Mouse (Mus musculus): ENCODE results near the gene Thnsl2. TPM values are rescaled to one million over a fixed set of nuclear protein-coding genes. Genes with fewer than 3 reads are reported as not detected.

Gene Thnsl2
- 4.5 and 5.5 TPM in 2 replicates for polyA plus RNA-seq (2014; fragmentation: Nextera tagmentation; extraction: Ambion mirVana)

- ATAC-seq (ENCODE audit: low FRiP score) (peak; percentile 91), DNase-seq (ENCODE audit: low spot score) (peak; percentile 66)
- under 1% methylated on average over 32 of the region's 32 CpGs for WGBS
- Histone ChIP-seq H3K4me2 (replicated peaks) (peak within 1 kb of the TSS; percentile 94), H3K36me3 (replicated peaks; ENCODE audit: control insufficient read depth, insufficient read depth) (no peaks in the 10 kb centered on the region), H3K27ac (peak within 1 kb of the TSS; percentile 79), H3K4me1 (replicated peaks; ENCODE audit: control insufficient read depth, insufficient read depth, low read length) (0 out of 2 replicates have a peak, but pooled peaks cover 5% of the 10 kb centered on the region), H3K9ac (peak within 1 kb of the TSS; percentile 84), H3K4me3 (replicated peaks; ENCODE audit: low read length) (peak within 1 kb of the TSS; percentile 67), H3K27me3 (ENCODE audit: control insufficient read depth, insufficient read depth, low read length) (no peaks in the 10 kb centered on the region), H3K9me3 (ENCODE audit: control insufficient read depth, low read length) (no peaks in the 10 kb centered on the region)
Measured at GRCm38 (mm10) chr6:71143894-71144455, at the start of gene Thnsl2. Gene Thnsl2 (minus strand): TSS chr6:71144439.

- Histone ChIP-seq H3K36me3 (replicated peaks; ENCODE audit: control insufficient read depth, insufficient read depth) (no peaks in the 10 kb centered on the region), H3K27me3 (ENCODE audit: control insufficient read depth, insufficient read depth, low read length) (no peaks in the 10 kb centered on the region), H3K9me3 (ENCODE audit: control insufficient read depth, low read length) (no peaks in the 10 kb centered on the region), H3K27ac (no peak overlapping the region), H3K4me3 (replicated peaks; ENCODE audit: low read length) (no peak overlapping the region), H3K4me1 (replicated peaks; ENCODE audit: control insufficient read depth, insufficient read depth, low read length) (no peaks in the 10 kb centered on the region), H3K9ac (no peak overlapping the region), H3K4me2 (replicated peaks) (no peak overlapping the region)
- ATAC-seq (ENCODE audit: low FRiP score): no peak
- WGBS: 77% methylated on average over 6 of the region's 6 CpGs
- DNase-seq (ENCODE audit: low spot score): no peak
Measured at GRCm38 (mm10) chr6:71193151-71193740, 49.0 kb upstream of the Thnsl2 start.

- no peak overlapping the region for H3K27ac ChIP-seq
- DNase-seq (ENCODE audit: low spot score) (no peak), ATAC-seq (ENCODE audit: low FRiP score) (no peak)
- no peaks in the 10 kb centered on the region for H3K9me3 ChIP-seq (ENCODE audit: control insufficient read depth, low read length)
- H3K27me3 ChIP-seq (ENCODE audit: control insufficient read depth, insufficient read depth, low read length): no peaks in the 10 kb centered on the region
- WGBS: 89% methylated on average over 2 of the region's 2 CpGs
- no peak overlapping the region for H3K4me2 ChIP-seq (replicated peaks)
- no peaks in the 10 kb centered on the region for H3K4me1 ChIP-seq (replicated peaks; ENCODE audit: control insufficient read depth, insufficient read depth, low read length)
- no peak overlapping the region for H3K9ac ChIP-seq
- no peaks in the 10 kb centered on the region for H3K36me3 ChIP-seq (replicated peaks; ENCODE audit: control insufficient read depth, insufficient read depth)
- H3K4me3 ChIP-seq (replicated peaks; ENCODE audit: low read length): no peak overlapping the region
Measured at GRCm38 (mm10) chr6:71190501-71190900, 46.3 kb upstream of the Thnsl2 start.

GRCm38 (mm10) chr6:71189578-71189977, 45.3 kb upstream of the Thnsl2 start:
- Histone ChIP-seq H3K4me3 (replicated peaks; ENCODE audit: low read length) (no peak overlapping the region), H3K4me1 (replicated peaks; ENCODE audit: control insufficient read depth, insufficient read depth, low read length) (no peaks in the 10 kb centered on the region), H3K27ac (no peak overlapping the region), H3K27me3 (ENCODE audit: control insufficient read depth, insufficient read depth, low read length) (no peaks in the 10 kb centered on the region), H3K36me3 (replicated peaks; ENCODE audit: control insufficient read depth, insufficient read depth) (no peaks in the 10 kb centered on the region), H3K9me3 (ENCODE audit: control insufficient read depth, low read length) (no peaks in the 10 kb centered on the region), H3K4me2 (replicated peaks) (no peak overlapping the region), H3K9ac (no peak overlapping the region)
- ATAC-seq (ENCODE audit: low FRiP score) (no peak), DNase-seq (ENCODE audit: low spot score) (no peak)
- WGBS: 79% methylated on average over 1 of the region's 1 CpGs

- no peak overlapping the region for H3K27ac ChIP-seq
- H3K4me1 ChIP-seq (replicated peaks; ENCODE audit: control insufficient read depth, insufficient read depth, low read length): no peaks in the 10 kb centered on the region
- WGBS: 81% methylated on average over 7 of the region's 7 CpGs
- no peak overlapping the region for H3K4me3 ChIP-seq (replicated peaks; ENCODE audit: low read length)
- no peaks in the 10 kb centered on the region for H3K36me3 ChIP-seq (replicated peaks; ENCODE audit: control insufficient read depth, insufficient read depth)
- no peak for DNase-seq (ENCODE audit: low spot score)
- no peak overlapping the region for H3K4me2 ChIP-seq (replicated peaks)
- ATAC-seq (ENCODE audit: low FRiP score): no peak
- H3K9ac ChIP-seq: no peak overlapping the region
- no peaks in the 10 kb centered on the region for H3K27me3 ChIP-seq (ENCODE audit: control insufficient read depth, insufficient read depth, low read length)
- no peaks in the 10 kb centered on the region for H3K9me3 ChIP-seq (ENCODE audit: control insufficient read depth, low read length)
Measured at GRCm38 (mm10) chr6:71184941-71185604, 40.8 kb upstream of the Thnsl2 start.

- Histone ChIP-seq H3K9me3 (ENCODE audit: control insufficient read depth, low read length) (no peaks in the 10 kb centered on the region), H3K4me3 (replicated peaks; ENCODE audit: low read length) (no peak overlapping the region), H3K27ac (no peak overlapping the region), H3K27me3 (ENCODE audit: control insufficient read depth, insufficient read depth, low read length) (no peaks in the 10 kb centered on the region), H3K4me2 (replicated peaks) (no peak overlapping the region), H3K4me1 (replicated peaks; ENCODE audit: control insufficient read depth, insufficient read depth, low read length) (no peaks in the 10 kb centered on the region), H3K9ac (no peak overlapping the region), H3K36me3 (replicated peaks; ENCODE audit: control insufficient read depth, insufficient read depth) (no peaks in the 10 kb centered on the region)
- DNase-seq (ENCODE audit: low spot score) (no peak), ATAC-seq (ENCODE audit: low FRiP score) (no peak)
- 90% methylated on average over 1 of the region's 1 CpGs for WGBS
Measured at GRCm38 (mm10) chr6:71180596-71180995, 36.4 kb upstream of the Thnsl2 start.

- no peak overlapping the region for H3K4me3 ChIP-seq (replicated peaks; ENCODE audit: low read length)
- ATAC-seq (ENCODE audit: low FRiP score) (no peak), DNase-seq (ENCODE audit: low spot score) (no peak)
- no peaks in the 10 kb centered on the region for H3K36me3 ChIP-seq (replicated peaks; ENCODE audit: control insufficient read depth, insufficient read depth)
- H3K4me2 ChIP-seq (replicated peaks): no peak overlapping the region
- H3K27me3 ChIP-seq (ENCODE audit: control insufficient read depth, insufficient read depth, low read length): no peaks in the 10 kb centered on the region
- H3K27ac ChIP-seq: no peak overlapping the region
- WGBS: 91% methylated on average over 10 of the region's 10 CpGs
- H3K4me1 ChIP-seq (replicated peaks; ENCODE audit: control insufficient read depth, insufficient read depth, low read length): no peaks in the 10 kb centered on the region
- no peaks in the 10 kb centered on the region for H3K9me3 ChIP-seq (ENCODE audit: control insufficient read depth, low read length)
- H3K9ac ChIP-seq: no peak overlapping the region
Measured at GRCm38 (mm10) chr6:71172812-71173580, 28.8 kb upstream of the Thnsl2 start.

GRCm38 (mm10) chr6:71166551-71167169, 22.4 kb upstream of the Thnsl2 start:
- no peak overlapping the region for H3K4me3 ChIP-seq (replicated peaks; ENCODE audit: low read length)
- H3K9me3 ChIP-seq (ENCODE audit: control insufficient read depth, low read length): no peaks in the 10 kb centered on the region
- DNase-seq (ENCODE audit: low spot score) (peak; percentile 69), ATAC-seq (ENCODE audit: low FRiP score) (no peak)
- H3K27me3 ChIP-seq (ENCODE audit: control insufficient read depth, insufficient read depth, low read length): no peaks in the 10 kb centered on the region
- no peaks in the 10 kb centered on the region for H3K4me1 ChIP-seq (replicated peaks; ENCODE audit: control insufficient read depth, insufficient read depth, low read length)
- no peak overlapping the region for H3K4me2 ChIP-seq (replicated peaks)
- 56% methylated on average over 6 of the region's 6 CpGs for WGBS
- H3K27ac ChIP-seq: no peak overlapping the region
- no peaks in the 10 kb centered on the region for H3K36me3 ChIP-seq (replicated peaks; ENCODE audit: control insufficient read depth, insufficient read depth)
- H3K9ac ChIP-seq: no peak overlapping the region

- Histone ChIP-seq H3K4me2 (replicated peaks) (no peak overlapping the region), H3K27me3 (ENCODE audit: control insufficient read depth, insufficient read depth, low read length) (no peaks in the 10 kb centered on the region), H3K4me1 (replicated peaks; ENCODE audit: control insufficient read depth, insufficient read depth, low read length) (no peaks in the 10 kb centered on the region), H3K9ac (no peak overlapping the region), H3K4me3 (replicated peaks; ENCODE audit: low read length) (no peak overlapping the region), H3K36me3 (replicated peaks; ENCODE audit: control insufficient read depth, insufficient read depth) (no peaks in the 10 kb centered on the region), H3K9me3 (ENCODE audit: control insufficient read depth, low read length) (no peaks in the 10 kb centered on the region), H3K27ac (no peak overlapping the region)
- DNase-seq (ENCODE audit: low spot score) (no peak), ATAC-seq (ENCODE audit: low FRiP score) (no peak; the same call in 1 of the 2 replicates)
- 28% methylated on average over 6 of the region's 6 CpGs for WGBS
Measured at GRCm38 (mm10) chr6:71164394-71164793, 20.2 kb upstream of the Thnsl2 start.
